In the genomic region with DNA sequence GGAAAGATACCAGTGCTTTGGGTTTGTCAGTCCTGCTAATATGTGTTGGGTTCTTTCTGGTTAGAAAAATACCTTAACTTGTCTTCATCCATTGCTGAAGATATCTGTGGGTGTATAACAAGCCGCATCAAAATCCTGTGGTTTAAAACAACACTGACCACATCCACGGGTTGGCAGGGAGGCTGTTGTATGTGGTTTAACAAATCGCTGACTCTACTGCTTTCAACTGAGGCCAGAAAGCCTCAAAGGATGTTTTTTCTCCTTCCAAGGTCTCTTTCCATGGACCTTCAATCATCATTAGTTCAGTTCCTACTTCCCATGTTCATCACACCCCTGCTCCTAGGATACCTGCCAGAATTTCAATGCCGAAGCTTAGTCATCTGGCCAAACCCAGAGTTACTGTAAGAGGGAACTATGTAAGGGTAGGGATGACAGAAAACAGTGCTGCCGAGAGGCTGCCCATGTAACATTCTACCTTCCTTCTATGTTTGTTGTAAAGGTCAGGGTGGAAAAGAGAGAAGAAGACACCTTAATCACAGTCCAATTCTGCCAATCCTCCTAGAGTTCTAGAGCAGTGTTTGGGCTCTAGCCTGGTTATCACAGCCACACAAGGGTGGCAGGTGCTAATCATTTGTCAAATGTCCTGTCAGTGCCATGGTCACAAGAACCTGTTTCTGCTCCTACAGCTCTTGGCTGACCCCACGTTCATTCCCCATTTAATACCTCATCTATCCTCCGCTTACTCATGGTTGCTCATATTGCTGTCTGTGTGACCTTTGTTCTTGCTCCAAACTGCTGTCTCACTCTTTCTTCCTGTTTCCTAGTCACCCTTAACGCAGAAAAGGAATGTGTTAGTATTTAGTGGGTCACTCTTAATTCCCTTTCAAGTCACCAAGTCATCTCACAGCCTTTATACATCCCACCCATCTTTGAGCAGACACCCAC, we compare ENCODE assay signal across 19 mouse cellular contexts.
DNase-seq lines count a peak whose midpoint lies in the region; ATAC-seq and TF ChIP-seq lines count a peak whose summit lies in the region.
"Had no signal": no experiment of that assay in that cellular context is flagged by ENCODE, and none has a peak within 500 bp of the region (broad histone marks: within the 10 kb centered on the region; RNA-seq: fewer than 3 reads in every experiment).

No protein-coding gene starts in this region.

- H3K4me3 ChIP-seq in C2C12 (ENCODE audit: insufficient read depth, poor library complexity, severe bottlenecking) = no peak overlapping the region
- H3K4me3 ChIP-seq in intestine, embryonic 16.5 days (ENCODE audit: low read length) = no peak overlapping the region
- H3K4me3 ChIP-seq: erythroblast, embryonic 14.5 days; layer of hippocampus, adult 2 months; limb, embryonic 15.5 days; midbrain, embryonic 12.5 days had no signal

- H3K9me3 ChIP-seq in intestine, embryonic 16.5 days (ENCODE audit: control insufficient read depth, low read length) = no peaks in the 10 kb centered on the region
- H3K9me3 ChIP-seq: limb, embryonic 15.5 days; midbrain, embryonic 12.5 days had no signal

- H3K79me2 ChIP-seq in C2C12 (ENCODE audit: control insufficient read depth, insufficient read depth) = no peaks in the 10 kb centered on the region

- no peak overlapping the region for H3K27ac ChIP-seq in intestine, embryonic 16.5 days (ENCODE audit: low read length)
- H3K27ac ChIP-seq: layer of hippocampus, adult 2 months; limb, embryonic 15.5 days; midbrain, embryonic 12.5 days had no signal

- no peaks in the 10 kb centered on the region for H3K79me3 ChIP-seq in C2C12 (ENCODE audit: low read depth)

- no peaks in the 10 kb centered on the region for H3K36me3 ChIP-seq in C2C12 (ENCODE audit: control insufficient read depth, insufficient read depth)
- H3K36me3 ChIP-seq in intestine, embryonic 16.5 days (ENCODE audit: control insufficient read depth, insufficient read depth, low read length) = no peaks in the 10 kb centered on the region
- H3K36me3 ChIP-seq: limb, embryonic 15.5 days; midbrain, embryonic 12.5 days had no signal

- no peaks in the 10 kb centered on the region for H3K4me1 ChIP-seq in intestine, embryonic 16.5 days (ENCODE audit: control insufficient read depth, insufficient read depth, low read length)
- H3K4me1 ChIP-seq: limb, embryonic 15.5 days had no signal

- H3K9ac ChIP-seq in intestine, embryonic 16.5 days (ENCODE audit: low read depth, low read length) = no peak overlapping the region
- H3K9ac ChIP-seq: limb, embryonic 15.5 days; liver, postnatal 0 days; midbrain, embryonic 12.5 days had no signal

- H3ac ChIP-seq in C2C12 (ENCODE audit: control insufficient read depth, insufficient read length, low read depth) = no peak overlapping the region

- DNase-seq in cerebellum, adult 9-10 months = peak; percentile 14
- DNase-seq in cerebellum, adult 8-10 months = no peak
- peak; percentile 57 for DNase-seq in kidney, adult 9 months
- no peak for DNase-seq in kidney, postnatal 14 days
- DNase-seq in brain, adult 2 months (ENCODE audit: low read depth, low spot score) = peak; percentile 66
- no peak for DNase-seq in embryo, embryonic 11 days
- DNase-seq: B cell, adult 2 months; cerebellum, adult 11 months; gastrocnemius, postnatal 14 days; liver, postnatal 0 days; lung, postnatal 36 days; thymus, postnatal 25 days had no signal

- no peak for ATAC-seq in intestine, embryonic 16.5 days
- ATAC-seq: liver, postnatal 0 days had no signal

- 76% methylated on average over 8 of the region's 8 CpGs for WGBS in intestine, embryonic 16.5 days

- no peaks in the 10 kb centered on the region for H3K27me3 ChIP-seq in C2C12 (ENCODE audit: control insufficient read depth, insufficient read depth, insufficient read length)
- no peaks in the 10 kb centered on the region for H3K27me3 ChIP-seq in intestine, embryonic 16.5 days (replicated peaks; ENCODE audit: control insufficient read depth, insufficient read depth, low read length)
- H3K27me3 ChIP-seq: limb, embryonic 15.5 days; midbrain, embryonic 12.5 days had no signal

- no peak for TF ChIP-seq CTCF in C2C12 (IDR thresholded peaks at IDR 0.05; ENCODE audit: control insufficient read depth, insufficient read depth, insufficient read length)

- H3K4me2 ChIP-seq in intestine, embryonic 16.5 days (ENCODE audit: low read depth, low read length) = no peak overlapping the region
- H3K4me2 ChIP-seq: heart, embryonic 11.5 days; limb, embryonic 15.5 days; midbrain, embryonic 12.5 days had no signal

TF ChIP-seq in C2C12, 6 proteins besides CTCF, POLR2A, EP300 and RAD21:
- no peak for TF ChIP-seq USF1 (IDR thresholded peaks at IDR 0.05; ENCODE audit: low read depth)
- TF ChIP-seq MYOD1 (IDR thresholded peaks at IDR 0.05; ENCODE audit: control insufficient read depth, insufficient read length, low read depth) = peak; percentile 61
- no peak for TF ChIP-seq FOSL1 (IDR thresholded peaks at IDR 0.05; ENCODE audit: insufficient read depth, low read length, poor library complexity, severe bottlenecking)
- no peak for TF ChIP-seq MYOG (IDR thresholded peaks at IDR 0.05; ENCODE audit: control insufficient read depth, extremely low read depth, insufficient read length)
- TF ChIP-seq MAX (IDR thresholded peaks at IDR 0.05) = no peak
- no peak for TF ChIP-seq CEBPB (IDR thresholded peaks at IDR 0.05; ENCODE audit: low read depth)

Comparison
In these comparisons a context has a peak if more than half of its experiments do, and no peak if none do; other contexts are left out.
1. DNase-seq: peak in cerebellum, adult 9-10 months (single experiment), kidney, adult 9 months (single experiment) and brain, adult 2 months (single experiment); none in cerebellum, adult 8-10 months (single experiment), kidney, postnatal 14 days (single experiment) and embryo, embryonic 11 days (single experiment).